Mouse (Mus musculus) megakaryocyte-erythroid progenitor cell, adult 5-6 weeks (primary cell): ENCODE measurements around the gene Baz1b. TPM values are rescaled to one million over a fixed set of nuclear protein-coding genes. Genes with fewer than 3 reads are reported as not detected.

Experiments
- ATAC-seq: replicated peaks from 2 replicates; pipeline ENCODE4 v1.8.0; 2016; ENCODE audit warnings: mild to moderate bottlenecking, inconsistent platforms; ENCODE audit not compliant: severe bottlenecking, poor library complexity, low FRiP score, low TSS enrichment
- total RNA-seq, 2 experiments: library from RNA; stranded (forward) in 1 of 2; stranded (reverse) in 1 of 2; fragments of 200-1000, 215-1000 nt in 1 of 2; fragments of >200 nt in 1 of 2; fragmentation: Nextera tagmentation in 1 of 2; gene quantifications; 2 replicates each; pipeline ENCODE4 v1.2.3; 2014 to 2017

The Baz1b gene
- total RNA-seq, 2 experiments from 2014 or later = 128 to 160 TPM

DNA sequence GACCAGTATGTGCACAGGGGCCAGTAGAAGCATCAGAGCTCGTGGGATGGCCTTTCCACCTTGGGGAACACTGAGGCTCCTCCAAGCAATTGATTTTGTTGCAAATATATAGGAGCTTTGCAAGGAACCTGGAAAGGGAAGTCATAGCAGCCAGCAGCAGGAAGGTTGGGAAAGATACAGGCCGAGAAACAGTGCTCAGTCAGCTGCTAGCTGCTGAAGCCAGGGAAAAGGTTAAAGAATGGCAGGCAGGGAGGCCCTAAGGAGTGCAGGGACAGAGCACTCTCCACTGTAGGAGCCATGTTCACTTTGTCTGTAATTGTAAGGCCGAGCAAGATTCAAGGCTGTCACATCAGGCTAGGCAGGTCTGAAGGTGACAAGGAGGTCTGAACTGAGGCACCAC is 8.5 kb upstream of the Baz1b start:
- no peak for ATAC-seq

DNA sequence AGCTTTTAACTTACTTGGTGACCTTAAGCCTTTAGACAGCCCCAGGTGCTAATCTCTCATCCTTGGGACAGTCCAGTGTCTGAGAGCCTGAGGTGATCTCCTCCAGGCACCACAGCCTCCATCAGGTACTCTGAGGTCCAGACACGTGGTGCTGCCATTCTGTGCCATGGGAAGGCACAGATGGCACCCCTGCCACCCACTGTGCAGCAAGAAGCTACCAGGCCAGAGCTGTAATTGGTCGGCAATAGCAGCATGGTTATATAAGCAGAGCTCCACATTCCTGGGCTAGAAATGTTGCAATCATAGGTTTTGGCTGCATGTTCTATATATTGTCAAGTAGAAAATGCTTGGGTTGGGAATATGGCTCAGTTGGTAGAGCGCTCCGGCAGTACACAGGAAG is 8.1 kb upstream of the Baz1b start:
- no peak for ATAC-seq

DNA sequence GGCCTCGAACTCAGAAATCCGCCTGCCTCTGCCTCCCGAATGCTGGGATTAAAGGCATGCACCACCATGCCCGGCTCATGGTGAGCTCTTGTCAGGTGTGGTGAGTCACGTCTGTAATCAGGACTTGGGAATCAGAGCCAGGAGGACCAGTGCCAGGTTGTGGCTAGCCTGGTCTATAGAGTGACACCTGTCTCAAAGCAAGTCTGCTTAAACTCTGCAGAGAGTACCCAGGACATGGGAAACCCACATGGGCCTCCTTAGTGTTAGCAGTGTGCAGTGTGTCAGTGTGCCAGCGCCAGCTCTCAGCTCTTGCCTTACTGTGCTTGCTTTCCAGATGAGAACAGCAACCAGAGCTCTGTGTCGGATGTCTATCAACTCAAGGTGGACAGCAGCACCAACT is 7.4 kb upstream of the Baz1b start:
- ATAC-seq = no peak

DNA sequence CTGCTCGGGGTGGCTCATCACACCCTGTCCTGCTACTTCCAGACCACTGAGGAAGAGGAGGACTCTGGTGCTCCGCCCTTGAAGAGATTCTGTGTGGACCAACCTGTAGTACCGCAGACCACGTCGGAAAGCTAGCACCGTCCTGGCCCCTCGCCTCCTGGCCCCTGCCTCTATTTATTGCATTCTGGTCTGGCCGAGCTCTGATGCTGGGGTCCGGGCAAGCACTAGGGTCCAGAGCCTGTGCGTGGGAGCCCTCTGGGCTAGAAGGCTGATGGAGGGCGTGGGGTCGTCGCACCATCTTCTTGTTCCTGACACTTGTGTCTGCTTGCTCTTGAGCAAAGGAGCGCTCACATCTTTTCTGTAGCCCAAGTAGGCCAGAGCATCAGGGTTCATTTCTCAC is 6.3 kb upstream of the Baz1b start:
- ATAC-seq = no peak

DNA sequence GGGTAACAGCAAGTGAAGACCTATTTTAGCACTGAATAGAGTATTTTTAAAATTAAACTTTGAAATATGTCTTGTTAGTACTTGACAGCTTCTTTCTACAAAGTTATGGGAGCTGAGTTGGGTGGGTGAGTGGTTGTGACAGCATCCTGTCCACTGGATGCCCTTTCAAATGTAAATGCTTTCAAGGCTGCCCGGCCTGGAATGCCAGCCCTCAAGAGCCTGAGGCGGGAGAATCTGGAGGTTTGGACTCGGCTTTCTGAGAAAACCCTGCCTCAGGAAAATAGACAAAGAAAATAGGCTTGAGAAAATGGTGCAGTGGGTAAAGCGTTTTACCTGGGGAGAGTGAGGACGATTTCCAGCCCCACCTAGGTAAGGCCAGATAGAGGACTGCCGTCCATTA is 5.3 kb upstream of the Baz1b start:
- no peak for ATAC-seq

DNA sequence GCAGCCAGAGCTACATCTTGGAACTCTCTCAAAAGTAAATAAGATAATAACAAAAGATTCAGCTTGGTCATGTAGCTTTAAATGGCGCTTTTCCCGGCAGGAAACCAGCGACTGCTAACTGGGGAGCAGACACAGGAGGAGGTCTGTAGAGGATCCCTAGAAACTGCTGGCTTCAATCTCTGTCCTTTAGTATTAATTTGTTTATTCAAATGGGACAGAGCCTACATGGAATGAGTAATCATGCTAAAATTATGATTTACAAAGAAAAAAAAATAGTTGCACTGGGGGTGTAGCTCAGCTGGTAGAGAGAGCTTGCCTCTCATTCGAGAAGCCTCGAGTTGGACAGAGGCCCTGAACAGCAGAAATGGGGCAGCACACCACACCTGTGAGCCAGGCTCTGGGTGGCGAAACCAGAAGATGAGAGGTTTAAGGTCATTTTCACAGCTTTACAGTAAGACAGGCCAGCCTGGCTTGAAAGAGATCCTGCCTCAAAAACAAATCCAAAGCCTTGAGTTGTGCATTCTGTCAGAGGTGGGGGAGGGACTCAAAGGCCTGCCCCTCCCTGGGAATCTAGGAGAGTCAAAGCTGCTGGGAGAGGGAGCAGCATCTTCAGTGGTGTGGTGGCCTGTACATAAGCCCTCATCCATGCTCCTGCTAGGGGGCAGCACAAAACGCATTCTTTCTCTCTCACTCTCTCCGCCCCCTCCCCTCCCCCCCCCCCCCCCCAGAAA is 3.8 kb upstream of the Baz1b start:
- ATAC-seq = no peak

DNA sequence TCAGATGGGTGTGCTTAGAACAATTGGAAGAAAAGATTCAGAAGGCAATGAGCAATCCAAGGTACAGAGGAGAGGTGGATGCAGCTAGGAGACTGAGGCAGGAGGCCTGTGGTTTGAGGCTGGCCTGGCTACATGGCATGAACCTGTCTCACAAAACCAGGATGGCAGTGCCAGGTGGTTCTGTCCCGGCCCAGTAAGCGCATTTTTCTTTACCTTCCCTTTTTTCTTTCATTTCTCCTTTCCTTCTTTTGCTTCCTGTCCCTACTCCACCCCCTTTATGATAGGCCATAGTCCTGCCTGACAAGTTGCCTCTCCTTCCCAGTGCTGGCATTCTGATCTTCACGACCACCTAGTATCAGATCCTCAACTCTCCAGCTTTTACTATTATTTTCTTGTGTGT is 2.0 kb upstream of the Baz1b start:
- ATAC-seq = no peak

DNA sequence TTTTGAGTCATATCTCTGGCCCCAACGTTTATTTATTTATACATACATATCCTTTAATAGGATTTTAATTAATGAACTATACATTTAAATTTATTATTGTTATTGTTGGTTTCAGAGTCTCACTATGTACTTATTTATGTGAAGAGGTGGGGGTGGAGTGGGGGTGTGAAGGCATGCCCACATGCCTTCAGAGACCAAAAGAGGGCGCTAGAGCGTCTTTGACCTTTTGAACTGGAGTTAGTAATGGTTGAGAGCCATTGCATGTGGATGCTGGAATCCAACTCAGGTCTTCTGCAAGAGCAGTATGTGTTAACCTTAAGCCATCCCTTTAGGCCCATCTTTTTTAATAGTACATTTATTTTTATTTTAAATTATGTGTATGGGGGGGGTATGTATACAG is 1.5 kb upstream of the Baz1b start:
- ATAC-seq = no peak

DNA sequence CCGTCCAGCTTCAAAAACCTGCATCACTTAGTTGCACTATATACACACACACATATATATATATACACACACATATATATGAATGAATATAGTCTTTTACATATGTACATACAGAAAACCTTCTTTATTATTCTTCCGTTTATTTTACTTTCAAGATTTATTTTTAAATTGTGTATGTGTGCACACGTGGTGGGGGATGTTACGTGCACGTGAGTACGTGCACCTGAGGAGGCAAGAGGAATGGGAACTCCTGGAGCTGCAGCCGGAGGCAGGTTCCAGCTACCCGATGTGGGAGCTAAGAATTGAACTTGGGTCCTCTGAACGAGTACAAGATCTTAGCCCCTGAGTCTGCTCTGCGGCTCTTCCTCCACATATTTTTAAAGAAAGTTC is 838 bp upstream of the Baz1b start:
- ATAC-seq = 0 out of 2 replicates have a peak, but pooled peaks have one; percentile 1

DNA sequence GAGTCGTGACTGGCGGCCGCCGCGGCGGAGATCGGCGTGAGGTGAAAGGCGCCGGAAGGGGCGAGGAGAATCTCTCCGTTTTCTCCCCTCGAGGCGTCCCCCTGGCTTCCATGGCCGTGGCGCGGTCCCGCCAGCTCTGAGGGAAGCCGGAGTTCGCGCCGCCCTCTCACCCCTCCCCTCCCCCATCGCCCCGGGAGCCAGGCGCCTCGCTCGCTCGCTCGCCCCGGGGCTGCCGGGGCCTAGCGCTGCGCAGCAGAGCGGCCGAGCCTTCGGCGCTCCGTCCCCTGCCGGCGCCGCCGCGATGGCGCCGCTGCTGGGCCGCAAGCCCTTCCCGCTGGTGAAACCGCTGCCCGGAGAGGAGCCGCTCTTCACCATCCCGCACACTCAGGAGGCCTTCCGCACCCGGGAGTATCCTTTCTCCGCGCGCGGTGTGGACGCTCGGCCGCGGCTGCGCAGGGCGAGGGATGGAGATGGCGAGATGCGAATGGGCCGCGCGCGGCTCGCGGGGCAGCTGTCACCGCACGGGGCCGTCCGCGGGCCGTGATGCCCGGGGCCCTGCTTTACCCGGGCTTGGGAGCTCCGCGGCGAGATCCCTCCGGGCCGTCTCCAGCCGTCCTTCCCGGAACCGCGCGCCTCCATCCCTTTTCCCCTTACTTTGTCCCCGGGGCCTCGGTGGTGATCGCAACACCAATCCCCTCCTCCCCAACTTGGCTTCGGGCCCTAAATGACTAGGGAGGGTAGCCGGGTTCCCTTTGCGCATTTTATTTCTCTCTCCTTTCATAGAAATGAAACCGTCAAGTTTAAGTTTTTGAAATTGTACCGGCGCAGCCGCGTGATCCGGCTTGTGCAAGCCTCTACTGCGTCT is 517 bp downstream of the Baz1b start:
- ATAC-seq = peak; percentile 32

DNA sequence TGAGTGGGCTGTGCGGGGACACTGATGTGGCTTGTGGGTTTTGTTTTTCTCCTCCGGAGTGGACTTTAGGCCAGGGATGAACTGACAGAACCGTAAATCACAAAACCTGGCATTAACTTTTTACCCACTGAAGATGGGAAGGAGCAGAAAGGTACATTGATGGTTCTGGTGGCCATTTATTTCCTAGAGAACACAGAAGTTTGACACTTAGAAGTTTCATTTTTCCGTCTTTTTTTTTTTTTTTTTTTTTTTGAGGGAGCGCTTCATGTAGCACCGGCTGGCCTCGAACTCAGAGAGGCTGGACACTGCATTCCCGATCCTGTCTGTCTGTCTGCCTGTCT is 1.1 kb downstream of the Baz1b start:
- ATAC-seq = no peak

DNA sequence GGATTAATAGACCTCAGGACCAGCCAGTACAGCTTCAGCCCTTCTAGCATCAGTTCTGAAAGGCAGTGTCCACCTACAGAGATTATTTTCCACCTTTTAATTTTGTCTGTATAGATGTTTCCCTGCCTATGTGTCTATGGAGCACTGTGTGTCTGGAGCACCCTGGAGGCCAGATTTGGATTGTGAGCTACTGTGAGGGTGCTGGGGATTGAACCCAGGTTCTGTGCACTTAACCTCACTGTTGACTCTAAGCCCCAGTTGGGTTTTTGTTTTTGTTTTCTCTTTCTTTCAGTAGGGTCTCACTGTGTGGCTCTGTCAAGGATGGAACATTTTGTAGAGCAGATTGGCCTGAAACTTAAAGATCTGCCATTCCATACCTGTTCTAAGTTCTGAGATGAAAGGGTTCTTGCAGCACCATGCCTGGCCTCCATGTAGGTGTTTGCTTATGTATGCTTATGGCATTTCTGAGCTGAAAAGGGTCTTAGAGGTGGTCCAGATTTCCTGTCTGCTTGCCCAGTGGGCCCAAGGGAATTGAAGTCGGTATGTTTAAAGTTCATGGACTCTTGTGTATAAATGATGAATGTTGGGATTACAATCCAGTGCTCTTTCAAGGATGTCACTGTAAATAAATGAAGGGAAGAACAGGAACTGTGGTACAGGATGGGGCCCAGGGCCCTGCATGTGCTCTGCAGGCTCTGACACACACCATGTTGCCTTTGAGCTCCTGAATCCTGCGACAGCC is 2.4 kb downstream of the Baz1b start:
- no peak for ATAC-seq

DNA sequence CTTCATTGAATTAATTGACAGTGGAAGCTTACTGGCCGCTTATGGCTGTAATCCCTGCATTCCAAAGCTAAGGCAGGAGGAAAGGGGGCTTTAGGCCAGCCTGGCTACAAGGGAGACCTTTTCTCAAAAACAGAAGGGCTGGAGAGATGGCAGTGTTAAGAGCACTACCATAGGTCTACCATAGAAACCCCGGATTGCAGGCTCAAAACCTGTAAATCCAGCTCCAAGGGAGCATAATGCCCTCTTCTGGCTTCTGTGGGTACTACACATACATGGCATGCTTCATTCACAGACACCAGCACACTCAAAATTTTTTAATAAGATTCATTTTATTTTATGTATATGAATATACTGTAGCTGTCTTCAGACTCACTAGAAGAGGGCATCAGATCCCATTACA is 4.6 kb downstream of the Baz1b start:
- ATAC-seq = 0 out of 2 replicates have a peak, but pooled peaks have one; percentile 15

DNA sequence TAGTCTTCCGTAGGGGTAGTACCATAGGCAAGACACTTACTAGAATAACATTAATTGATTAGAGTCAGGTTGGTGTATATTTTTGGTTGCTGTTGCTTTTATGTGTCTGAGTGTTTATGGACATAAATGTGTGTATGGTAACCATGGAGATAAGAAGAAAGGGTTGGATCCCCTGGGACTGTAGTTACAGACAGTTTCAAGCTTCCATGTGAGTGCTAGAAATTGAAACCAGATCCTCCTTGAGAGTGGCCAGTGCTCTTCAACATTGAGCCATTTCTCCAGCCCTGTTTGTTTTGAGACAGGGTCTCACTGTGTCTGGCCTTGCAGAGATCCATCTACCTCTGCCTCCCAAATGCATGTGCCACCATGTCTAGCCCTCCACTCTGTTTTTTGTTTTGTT is 5.4 kb downstream of the Baz1b start:
- ATAC-seq = no peak

DNA sequence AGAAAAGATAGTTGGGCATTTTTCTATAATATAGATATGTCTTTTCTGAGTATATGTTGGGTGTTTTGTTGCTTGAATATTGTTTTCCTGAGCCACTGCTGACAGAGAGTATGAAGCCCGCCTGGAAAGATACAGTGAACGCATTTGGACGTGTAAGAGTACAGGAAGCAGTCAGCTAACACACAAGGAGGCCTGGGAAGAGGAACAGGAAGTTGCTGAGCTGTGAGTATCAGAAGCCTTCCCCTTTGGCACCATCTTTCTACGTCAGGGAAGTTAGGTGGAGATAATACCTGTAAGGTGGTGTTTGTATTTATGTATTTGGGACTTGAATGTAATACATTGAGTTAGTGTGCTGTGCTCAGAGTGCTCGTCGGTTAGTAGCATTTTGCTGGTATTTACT is 9.3 kb downstream of the Baz1b start:
- no peak for ATAC-seq

DNA sequence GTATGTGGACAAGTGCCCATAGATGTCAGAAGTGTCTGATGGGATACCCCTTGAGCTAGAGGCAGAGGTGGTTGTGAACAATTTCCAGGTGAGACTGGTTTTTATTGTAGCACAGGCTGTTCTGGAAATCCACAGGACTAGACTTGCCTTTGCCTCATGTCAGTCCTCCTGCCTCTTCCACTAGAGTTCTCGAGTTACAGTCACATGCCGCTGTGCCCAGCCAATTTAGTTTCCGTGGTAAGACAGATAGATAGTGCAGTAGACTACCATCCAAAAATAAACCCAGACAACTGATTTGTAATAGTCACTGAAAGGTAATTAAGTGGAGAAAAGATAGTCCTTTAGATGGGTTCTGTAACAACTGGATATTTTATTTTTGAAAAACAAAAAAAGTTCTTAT is 15.7 kb downstream of the Baz1b start:
- ATAC-seq = no peak

DNA sequence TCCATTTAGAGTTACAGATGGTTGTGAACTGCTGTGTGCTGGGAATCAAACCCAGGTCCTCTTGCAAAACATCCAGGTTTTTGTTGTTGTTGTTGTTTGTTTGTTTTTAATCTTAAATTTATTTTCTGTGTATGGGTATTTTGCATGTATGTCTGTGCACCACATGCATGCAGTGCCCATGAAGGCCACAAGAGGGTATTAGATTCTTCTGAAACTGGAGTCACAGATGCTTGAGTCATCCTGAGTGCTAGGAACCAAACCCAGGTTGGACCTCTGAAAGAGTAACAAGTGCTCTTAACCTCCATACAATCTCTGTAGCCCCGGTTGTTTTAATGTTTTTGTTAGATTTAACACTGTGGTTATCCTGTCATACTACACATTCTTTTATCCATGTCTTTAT is 21.1 kb downstream of the Baz1b start:
- ATAC-seq = peak; percentile 65; the same call in 1 of the 2 replicates

DNA sequence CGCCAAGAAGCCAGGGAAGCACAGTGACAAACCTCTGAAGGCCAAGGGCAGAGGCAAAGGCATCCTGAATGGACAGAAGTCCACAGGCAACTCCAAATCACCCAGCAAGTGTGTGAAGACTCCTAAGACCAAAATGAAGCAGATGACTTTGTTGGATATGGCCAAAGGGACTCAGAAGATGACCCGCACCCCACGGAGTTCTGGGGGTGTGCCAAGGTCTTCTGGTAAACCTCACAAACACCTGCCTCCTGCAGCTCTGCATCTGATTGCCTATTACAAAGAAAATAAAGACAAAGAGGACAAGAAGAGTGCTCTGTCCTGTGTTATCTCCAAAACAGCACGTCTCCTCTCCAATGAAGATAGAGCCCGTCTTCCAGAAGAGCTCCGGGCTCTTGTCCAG is 29.8 kb downstream of the Baz1b start:
- ATAC-seq = no peak

DNA sequence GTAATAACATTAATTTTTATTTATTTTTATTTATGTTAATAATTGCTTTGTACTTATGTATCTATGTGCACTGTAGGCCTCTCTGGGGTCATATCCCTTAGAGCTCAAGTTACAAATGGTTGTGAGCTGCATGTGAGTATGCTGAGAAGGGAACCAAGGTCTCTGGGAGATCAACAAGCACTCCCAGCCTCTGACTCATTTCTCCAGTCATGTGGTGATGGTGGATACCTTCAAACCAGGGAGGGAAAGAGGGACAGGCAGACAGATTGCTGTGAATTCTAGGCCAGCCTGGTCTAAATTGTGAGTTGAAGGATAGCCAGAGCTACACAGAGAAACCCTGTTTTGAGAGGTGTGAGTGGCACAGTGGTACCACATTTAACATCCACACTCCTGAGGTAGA is 33.9 kb downstream of the Baz1b start:
- no peak for ATAC-seq

DNA sequence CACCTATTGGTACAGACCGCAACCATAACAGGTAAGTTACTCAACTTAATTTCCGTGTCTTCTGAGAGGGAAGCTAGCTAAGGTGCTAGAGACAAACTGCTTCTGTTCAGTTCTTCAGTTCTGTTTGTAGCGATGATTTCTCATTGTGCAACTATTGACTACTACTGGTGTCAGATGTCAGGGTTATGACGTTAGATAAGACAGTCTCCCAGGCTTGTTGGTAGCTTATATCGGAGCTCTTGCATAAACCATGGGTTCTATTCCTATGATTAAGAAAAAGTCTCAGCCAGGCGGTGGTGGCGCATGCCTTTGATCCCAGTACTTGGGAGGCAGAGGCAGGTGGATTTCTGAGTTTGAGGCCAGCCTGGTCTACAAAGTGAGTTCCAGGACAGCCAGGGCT is 35.0 kb downstream of the Baz1b start:
- no peak for ATAC-seq
